Mouse (Mus musculus): ENCODE results near the gene B4galt5.

The B4galt5 gene

GRCm38 (mm10) chr2:167250003-167250735 lies 98.8 kb downstream of the B4galt5 start:
- no peak for DNase-seq

- DNase-seq = no peak
These were observed 99.4 kb downstream of the B4galt5 start for GRCm38 (mm10) chr2:167249591-167249990.

Data from right cerebral cortex, adult 18-20 months (tissue).